Mouse (Mus musculus): ENCODE data around the gene Arid3c.
"Not testable (repeated sequence)": the region's sequence is repeated elsewhere in the genome, so short reads cannot be mapped to it uniquely, and the experiment has no call there.

The Arid3c gene

GRCm38 (mm10) chr4:41731052-41731765, at the start of gene Arid3c:
Gene Arid3c (minus strand): TSS chr4:41731142.
- DNase-seq (ENCODE audit: low read depth, low spot score): no peak

- DNase-seq (ENCODE audit: low read depth, low spot score): not testable (repeated sequence)
Measured at GRCm38 (mm10) chr4:41775840-41776239, 44.9 kb upstream of the Arid3c start.

GRCm38 (mm10) chr4:41774506-41774905, 43.6 kb upstream of the Arid3c start:
- DNase-seq (ENCODE audit: low read depth, low spot score): not testable (repeated sequence)

DNA sequence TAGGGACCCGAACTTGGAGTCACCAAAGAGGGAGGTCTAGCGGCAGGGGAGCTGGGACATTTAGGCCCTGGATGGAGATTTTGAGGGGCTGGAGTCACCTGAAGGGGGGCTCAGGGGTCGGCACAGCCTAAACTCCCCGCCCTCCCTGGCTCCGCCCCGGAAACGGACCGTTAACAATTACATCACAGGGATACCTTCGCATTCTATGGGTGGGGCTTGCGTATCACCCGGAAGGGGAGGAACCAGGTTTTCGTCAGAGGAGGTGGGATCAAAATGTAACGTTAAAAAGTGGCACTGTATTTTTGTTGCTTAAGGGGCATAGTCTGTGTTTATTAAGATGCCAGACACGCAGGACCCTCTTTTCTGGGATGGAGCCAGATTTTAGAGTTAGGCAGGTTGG, 43.1 kb upstream of the Arid3c start, which contains the start of gene Ccl27a:
TSS of gene Ccl27a (minus strand) at position 246 of the 400 bp plus-strand sequence.
- peak; percentile 58 for DNase-seq (ENCODE audit: low read depth, low spot score)

DNA sequence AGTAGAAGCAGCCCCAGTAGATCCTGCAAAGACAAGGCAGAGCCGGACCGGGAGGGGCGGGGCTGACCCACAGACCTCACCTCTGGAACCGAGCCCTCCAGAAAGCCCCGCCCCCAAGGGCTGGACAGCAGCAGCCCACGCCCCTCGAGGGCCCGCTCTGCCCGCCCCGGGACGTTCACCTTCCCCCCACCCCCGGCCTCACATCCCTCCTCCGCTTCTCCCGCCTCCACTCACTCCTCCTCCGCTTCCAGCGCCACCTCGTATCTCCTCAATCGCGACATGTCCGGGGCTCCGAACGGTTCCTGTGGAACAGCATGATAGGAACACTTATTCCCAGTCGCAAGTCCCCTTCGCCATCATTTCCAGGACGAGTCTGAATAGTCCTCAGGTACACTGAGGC, 42.6 kb upstream of the Arid3c start:
- DNase-seq (ENCODE audit: low read depth, low spot score): not testable (repeated sequence)

GRCm38 (mm10) chr4:41772946-41773345, 42.0 kb upstream of the Arid3c start:
- DNase-seq (ENCODE audit: low read depth, low spot score): not testable (repeated sequence)

- DNase-seq (ENCODE audit: low read depth, low spot score): not testable (repeated sequence)
Measured at GRCm38 (mm10) chr4:41767301-41767700, 36.4 kb upstream of the Arid3c start.

- not testable (repeated sequence) for DNase-seq (ENCODE audit: low read depth, low spot score)
Measured at GRCm38 (mm10) chr4:41763176-41763575, 32.2 kb upstream of the Arid3c start.

DNA sequence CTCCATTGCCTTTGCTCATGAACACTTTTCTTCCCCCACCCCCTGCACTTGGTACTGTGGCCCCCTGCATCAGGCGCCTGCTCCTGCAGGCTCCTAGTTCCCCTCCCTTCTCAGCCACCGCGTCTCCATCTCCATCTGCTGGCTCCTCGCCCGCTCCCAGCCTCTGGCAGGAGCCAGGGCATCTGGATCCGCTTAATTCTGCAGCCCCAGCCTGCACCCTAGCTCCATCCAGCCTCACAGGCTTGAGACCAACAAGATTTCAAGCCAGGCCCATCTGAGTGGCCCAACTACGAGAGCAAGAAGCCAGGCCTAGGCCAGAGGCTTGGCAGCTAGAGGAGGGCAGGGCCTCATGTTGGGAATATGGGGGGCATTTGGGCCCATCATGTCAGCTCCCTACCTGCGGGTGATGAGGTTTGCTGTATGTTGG, 31.8 kb upstream of the Arid3c start:
- not testable (repeated sequence) for DNase-seq (ENCODE audit: low read depth, low spot score)

GRCm38 (mm10) chr4:41762099-41762687, 31.3 kb upstream of the Arid3c start:
- no peak for DNase-seq (ENCODE audit: low read depth, low spot score)

DNA sequence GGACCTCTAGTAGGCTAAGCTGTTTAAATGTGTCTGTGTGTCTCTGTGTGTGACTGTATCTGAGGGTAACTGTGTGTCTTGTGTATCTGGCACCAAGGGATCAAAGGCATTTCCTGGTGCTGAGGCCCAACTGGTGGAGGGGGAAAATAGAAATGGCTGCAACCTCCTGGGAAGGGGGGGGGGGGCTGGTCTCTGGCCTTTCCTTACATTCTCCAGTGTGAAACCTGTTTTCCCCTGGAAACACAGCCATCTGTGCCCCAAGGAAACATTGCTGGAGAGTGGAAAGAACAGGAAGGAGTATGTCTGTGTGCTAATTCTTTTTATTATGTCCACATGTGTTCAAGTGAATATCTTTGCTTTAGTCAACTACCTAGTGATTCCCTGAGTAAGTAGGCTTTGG, 30.7 kb upstream of the Arid3c start:
- no peak for DNase-seq (ENCODE audit: low read depth, low spot score)

DNA sequence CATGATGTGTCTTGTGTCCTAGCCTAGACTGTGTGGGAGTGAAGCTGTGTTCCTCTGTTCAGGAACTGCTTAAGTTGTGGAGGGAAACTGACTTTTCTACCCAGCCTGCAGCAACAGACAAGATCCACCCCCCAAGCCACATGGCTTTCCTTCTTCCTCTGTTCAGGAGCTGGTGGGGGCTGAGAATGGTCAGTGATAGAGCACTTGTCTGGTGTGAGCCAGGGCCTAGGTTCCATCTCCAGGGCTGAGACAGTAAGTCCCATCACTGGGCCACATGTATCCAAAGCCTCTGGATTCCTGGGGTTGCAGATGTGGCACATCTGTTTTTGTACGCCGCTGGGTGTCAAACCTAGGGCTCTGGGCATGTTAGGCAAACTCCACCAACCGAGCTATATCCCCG, 30.0 kb upstream of the Arid3c start:
- DNase-seq (ENCODE audit: low read depth, low spot score): no peak

GRCm38 (mm10) chr4:41760288-41760721, 29.4 kb upstream of the Arid3c start:
- peak; percentile 56 for DNase-seq (ENCODE audit: low read depth, low spot score)

DNA sequence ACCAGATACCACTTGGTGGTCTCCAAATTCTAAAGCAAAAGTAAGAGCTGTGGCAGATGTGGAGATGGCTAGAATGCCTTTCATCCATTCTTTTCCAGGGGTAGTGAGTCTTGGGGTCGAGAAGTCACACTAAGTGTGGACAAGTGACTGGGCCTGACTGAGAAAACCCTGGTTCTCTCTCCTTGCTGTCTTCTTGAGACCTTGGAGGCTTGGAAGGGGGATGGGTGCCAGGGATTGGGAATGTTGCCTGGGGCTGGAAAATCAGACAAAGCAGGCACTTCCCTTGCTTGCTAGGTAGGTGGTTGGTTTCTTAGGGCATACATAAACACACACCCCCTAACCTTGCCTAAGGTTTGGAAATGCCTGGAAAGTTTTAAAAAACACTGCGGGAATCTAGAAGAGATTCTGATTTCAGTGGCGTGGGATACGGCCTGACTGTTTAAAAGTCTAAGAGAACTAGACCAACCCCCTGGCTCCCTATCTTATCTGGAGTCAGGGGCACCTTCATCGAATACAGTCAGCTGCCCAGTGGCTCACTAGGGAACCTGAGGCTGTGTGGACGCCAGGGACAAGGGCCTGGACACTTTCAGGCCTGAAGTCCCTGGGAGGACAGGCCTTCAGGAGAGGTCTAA, 28.8 kb upstream of the Arid3c start:
- no peak for DNase-seq (ENCODE audit: low read depth, low spot score)

GRCm38 (mm10) chr4:41759206-41759605, 28.3 kb upstream of the Arid3c start:
- no peak for DNase-seq (ENCODE audit: low read depth, low spot score)

- DNase-seq (ENCODE audit: low read depth, low spot score): no peak
Measured at GRCm38 (mm10) chr4:41758701-41759100, 27.8 kb upstream of the Arid3c start.

GRCm38 (mm10) chr4:41758021-41758420, 27.1 kb upstream of the Arid3c start:
- DNase-seq (ENCODE audit: low read depth, low spot score): no peak

DNA sequence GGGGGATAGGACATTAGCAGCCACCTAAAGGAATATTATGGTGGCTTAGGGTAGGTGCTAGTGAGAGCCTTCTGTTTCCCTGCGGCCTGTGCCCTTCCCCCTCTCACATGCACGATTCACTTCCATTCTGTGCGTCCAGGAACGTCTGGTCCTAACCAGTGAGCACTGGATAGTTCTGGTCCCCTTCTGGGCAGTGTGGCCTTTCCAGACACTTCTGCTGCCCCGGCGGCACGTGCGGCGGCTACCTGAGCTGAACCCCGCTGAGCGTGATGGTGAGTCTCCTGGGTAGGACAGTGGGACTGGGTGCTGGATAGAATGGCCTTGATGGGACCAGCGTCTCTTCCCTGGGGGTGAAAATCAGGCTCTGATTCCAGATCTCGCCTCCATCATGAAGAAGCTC, 26.4 kb upstream of the Arid3c start:
- no peak for DNase-seq (ENCODE audit: low read depth, low spot score)

DNA sequence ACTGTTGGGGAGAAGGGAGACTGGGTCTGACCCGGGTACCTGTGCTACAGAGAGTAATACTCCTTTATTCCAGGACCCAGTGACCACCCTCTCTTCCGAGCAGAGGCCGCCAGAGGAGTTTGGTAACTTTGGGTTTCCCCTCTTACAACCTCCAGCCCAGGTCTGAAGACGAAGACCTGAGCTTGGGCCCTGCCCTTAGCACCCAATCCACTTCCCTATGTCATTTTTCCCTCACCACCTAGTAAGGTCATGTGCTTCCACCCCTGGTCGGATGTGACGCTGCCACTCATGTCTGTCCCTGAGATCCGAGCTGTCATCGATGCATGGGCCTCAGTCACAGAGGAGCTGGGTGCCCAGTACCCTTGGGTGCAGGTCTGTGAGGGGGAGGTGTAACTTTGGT, 25.5 kb upstream of the Arid3c start:
- DNase-seq (ENCODE audit: low read depth, low spot score): no peak

- DNase-seq (ENCODE audit: low read depth, low spot score): peak; percentile 86
Measured at GRCm38 (mm10) chr4:41755338-41756305, 24.7 kb upstream of the Arid3c start, which contains the start of gene Sigmar1. Gene Sigmar1 (minus strand): TSS chr4:41756157.

DNA sequence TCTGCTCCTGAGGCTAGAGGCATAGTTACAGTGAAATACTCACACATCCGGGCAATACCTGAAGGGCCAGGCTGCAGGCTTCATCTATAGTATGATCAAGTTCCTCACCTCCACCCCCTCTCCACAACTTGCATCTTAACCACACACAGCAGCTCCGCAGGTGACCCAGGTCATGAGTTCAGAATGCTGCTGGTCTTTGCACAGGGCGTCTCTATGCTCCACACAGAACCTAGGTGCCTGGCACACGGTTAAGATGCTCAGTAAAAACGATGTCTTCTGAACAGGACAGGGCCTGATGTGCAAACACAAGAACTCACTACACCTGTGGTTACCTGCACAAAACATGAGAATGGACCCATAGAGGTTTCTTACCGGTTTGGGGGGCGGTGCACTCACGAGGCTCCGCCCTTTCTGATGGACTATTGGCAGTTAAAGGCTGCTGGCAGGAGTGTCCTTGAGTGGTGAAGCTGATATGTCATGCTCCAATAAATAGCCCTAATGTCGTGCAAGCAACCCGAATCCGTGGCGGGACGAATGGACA, 23.9 kb upstream of the Arid3c start, which contains the start of gene Galt:
TSS of gene Galt (plus strand) at position 432 of the 541 bp plus-strand sequence.
- no peak for DNase-seq (ENCODE audit: low read depth, low spot score)
